Mouse (Mus musculus): ENCODE results near the gene Unc5cl. TPM values are rescaled to one million over a fixed set of nuclear protein-coding genes. Genes with fewer than 3 reads are reported as not detected.

Unc5cl gene
- polyA plus RNA-seq, 1 experiment, result 1.5 TPM

- TF ChIP-seq TAL1 (IDR thresholded peaks at IDR 0.05; ENCODE audit: low read length) (no peak), GATA1 (IDR thresholded peaks at IDR 0.05; ENCODE audit: low read length) (no peak)
- Histone ChIP-seq H3K9me3 (ENCODE audit: control insufficient read depth, low read length) (no peaks in the 10 kb centered on the region), H3K36me3 (ENCODE audit: control insufficient read depth) (no peaks in the 10 kb centered on the region), H3K4me3 (replicated peaks) (no peak overlapping the region), H3K27me3 (ENCODE audit: control insufficient read depth) (no peaks in the 10 kb centered on the region), H3K4me1 (ENCODE audit: control insufficient read depth) (peaks cover 5% of the 10 kb centered on the region)
Measured at GRCm38 (mm10) chr17:48479952-48480351, 25.3 kb downstream of the Unc5cl start.

- TF ChIP-seq TAL1 (IDR thresholded peaks at IDR 0.05; ENCODE audit: low read length), result no peak
- no peak for TF ChIP-seq GATA1 (IDR thresholded peaks at IDR 0.05; ENCODE audit: low read length)
Measured at GRCm38 (mm10) chr17:48483764-48484163, 29.1 kb downstream of the Unc5cl start.

GRCm38 (mm10) chr17:48484191-48484590 is 29.5 kb downstream of the Unc5cl start:
- Histone ChIP-seq H3K27me3 (ENCODE audit: control insufficient read depth) (no peaks in the 10 kb centered on the region), H3K36me3 (ENCODE audit: control insufficient read depth) (no peaks in the 10 kb centered on the region), H3K9me3 (ENCODE audit: control insufficient read depth, low read length) (no peaks in the 10 kb centered on the region), H3K4me1 (ENCODE audit: control insufficient read depth) (peaks cover 5% of the 10 kb centered on the region), H3K4me3 (replicated peaks) (no peak overlapping the region)
- TF ChIP-seq GATA1 (IDR thresholded peaks at IDR 0.05; ENCODE audit: low read length) (no peak), TAL1 (IDR thresholded peaks at IDR 0.05; ENCODE audit: low read length) (no peak)

More at GRCm38 (mm10) chr17:48483764-48484163, 29.1 kb downstream of the Unc5cl start:
- Histone ChIP-seq H3K27me3 (ENCODE audit: control insufficient read depth) (no peaks in the 10 kb centered on the region), H3K9me3 (ENCODE audit: control insufficient read depth, low read length) (no peaks in the 10 kb centered on the region), H3K36me3 (ENCODE audit: control insufficient read depth) (no peaks in the 10 kb centered on the region), H3K4me3 (replicated peaks) (no peak overlapping the region), H3K4me1 (ENCODE audit: control insufficient read depth) (peaks cover 5% of the 10 kb centered on the region)

- Histone ChIP-seq H3K9me3 (ENCODE audit: control insufficient read depth, low read length) (no peaks in the 10 kb centered on the region; the same call in 1 of the 2 replicates), H3K27me3 (ENCODE audit: control insufficient read depth) (no peaks in the 10 kb centered on the region), H3K36me3 (ENCODE audit: control insufficient read depth) (no peaks in the 10 kb centered on the region), H3K4me3 (replicated peaks) (no peak overlapping the region), H3K4me1 (ENCODE audit: control insufficient read depth) (no peaks in the 10 kb centered on the region)
- TF ChIP-seq TAL1 (IDR thresholded peaks at IDR 0.05; ENCODE audit: low read length) (no peak), GATA1 (IDR thresholded peaks at IDR 0.05; ENCODE audit: low read length) (no peak)
Measured at GRCm38 (mm10) chr17:48489466-48489865, 34.8 kb downstream of the Unc5cl start.

GRCm38 (mm10) chr17:48492621-48493020 is 37.9 kb downstream of the Unc5cl start:
- TF ChIP-seq GATA1 (IDR thresholded peaks at IDR 0.05; ENCODE audit: low read length) (no peak), TAL1 (IDR thresholded peaks at IDR 0.05; ENCODE audit: low read length) (no peak)
- Histone ChIP-seq H3K4me1 (ENCODE audit: control insufficient read depth) (no peaks in the 10 kb centered on the region), H3K36me3 (ENCODE audit: control insufficient read depth) (no peaks in the 10 kb centered on the region), H3K27me3 (ENCODE audit: control insufficient read depth) (no peaks in the 10 kb centered on the region), H3K4me3 (replicated peaks) (no peak overlapping the region), H3K9me3 (ENCODE audit: control insufficient read depth, low read length) (no peaks in the 10 kb centered on the region; the same call in 1 of the 2 replicates)

GRCm38 (mm10) chr17:48493582-48493981 is 38.9 kb downstream of the Unc5cl start:
- Histone ChIP-seq H3K9me3 (ENCODE audit: control insufficient read depth, low read length) (no peaks in the 10 kb centered on the region; the same call in 1 of the 2 replicates), H3K4me1 (ENCODE audit: control insufficient read depth) (no peaks in the 10 kb centered on the region), H3K27me3 (ENCODE audit: control insufficient read depth) (no peaks in the 10 kb centered on the region), H3K4me3 (replicated peaks) (no peak overlapping the region), H3K36me3 (ENCODE audit: control insufficient read depth) (no peaks in the 10 kb centered on the region)
- no peak for TF ChIP-seq TAL1 (IDR thresholded peaks at IDR 0.05; ENCODE audit: low read length)
- no peak for TF ChIP-seq GATA1 (IDR thresholded peaks at IDR 0.05; ENCODE audit: low read length)

- Histone ChIP-seq H3K27me3 (ENCODE audit: control insufficient read depth) (no peaks in the 10 kb centered on the region), H3K4me3 (replicated peaks) (no peak overlapping the region), H3K9me3 (ENCODE audit: control insufficient read depth, low read length) (no peaks in the 10 kb centered on the region; the same call in 1 of the 2 replicates), H3K4me1 (ENCODE audit: control insufficient read depth) (no peaks in the 10 kb centered on the region), H3K36me3 (ENCODE audit: control insufficient read depth) (no peaks in the 10 kb centered on the region)
- TF ChIP-seq GATA1 (IDR thresholded peaks at IDR 0.05; ENCODE audit: low read length), result no peak
- TF ChIP-seq TAL1 (IDR thresholded peaks at IDR 0.05; ENCODE audit: low read length), result no peak
Measured at GRCm38 (mm10) chr17:48493986-48494385, 39.3 kb downstream of the Unc5cl start.

GRCm38 (mm10) chr17:48497986-48498385 is 43.3 kb downstream of the Unc5cl start:
- Histone ChIP-seq H3K4me3 (replicated peaks) (no peak overlapping the region), H3K36me3 (ENCODE audit: control insufficient read depth) (no peaks in the 10 kb centered on the region), H3K9me3 (ENCODE audit: control insufficient read depth, low read length) (no peaks in the 10 kb centered on the region), H3K4me1 (ENCODE audit: control insufficient read depth) (no peaks in the 10 kb centered on the region), H3K27me3 (ENCODE audit: control insufficient read depth) (no peaks in the 10 kb centered on the region)
- TF ChIP-seq GATA1 (IDR thresholded peaks at IDR 0.05; ENCODE audit: low read length), result no peak
- no peak for TF ChIP-seq TAL1 (IDR thresholded peaks at IDR 0.05; ENCODE audit: low read length)

- Histone ChIP-seq H3K4me1 (ENCODE audit: control insufficient read depth) (no peaks in the 10 kb centered on the region), H3K9me3 (ENCODE audit: control insufficient read depth, low read length) (no peaks in the 10 kb centered on the region)
- TF ChIP-seq TAL1 (IDR thresholded peaks at IDR 0.05; ENCODE audit: low read length) (no peak), GATA1 (IDR thresholded peaks at IDR 0.05; ENCODE audit: low read length) (no peak)
Measured at GRCm38 (mm10) chr17:48500846-48501445, 46.2 kb downstream of the Unc5cl start.

GRCm38 (mm10) chr17:48505006-48505405 is 50.3 kb downstream of the Unc5cl start:
- Histone ChIP-seq H3K27me3 (ENCODE audit: control insufficient read depth) (no peaks in the 10 kb centered on the region), H3K9me3 (ENCODE audit: control insufficient read depth, low read length) (no peaks in the 10 kb centered on the region), H3K4me3 (replicated peaks) (no peak overlapping the region), H3K36me3 (ENCODE audit: control insufficient read depth) (no peaks in the 10 kb centered on the region), H3K4me1 (ENCODE audit: control insufficient read depth) (no peaks in the 10 kb centered on the region)
- no peak for TF ChIP-seq TAL1 (IDR thresholded peaks at IDR 0.05; ENCODE audit: low read length)
- no peak for TF ChIP-seq GATA1 (IDR thresholded peaks at IDR 0.05; ENCODE audit: low read length)

More at GRCm38 (mm10) chr17:48500846-48501445, 46.2 kb downstream of the Unc5cl start:
- Histone ChIP-seq H3K27me3 (ENCODE audit: control insufficient read depth) (no peaks in the 10 kb centered on the region), H3K36me3 (ENCODE audit: control insufficient read depth) (no peaks in the 10 kb centered on the region), H3K4me3 (replicated peaks) (no peak overlapping the region)

All from erythroblast, embryonic 14.5 days (primary cell).